Mouse (Mus musculus) limb, embryonic 11.5 days (tissue): ENCODE data around the gene March5. TPM values are rescaled to one million over a fixed set of nuclear protein-coding genes. Genes with fewer than 3 reads are reported as not detected.
A peak's percentile ranks its signal among the peaks of the same experiment; 100 is the strongest.

ENCODE experiments used
- ATAC-seq: fragments of 200-750 bp; cut with Nextera tagmentation; 2 replicates; pipeline ENCODE4 v1.8.0; 2017; ENCODE audit warnings: low read depth; ENCODE audit not compliant: insufficient number of reproducible peaks, low FRiP score, low TSS enrichment
- DNase-seq: peaks from one replicate; pipeline ENCODE4 v3.0.0-alpha.2; 2015; ENCODE audit warnings: low spot score
- H3K27ac ChIP-seq: fragments of 300-500 bp; sonication (generic); replicated peaks from 2 replicates; pipeline ENCODE4 v1.5.1; 2014; ENCODE audit warnings: low read depth, mild to moderate bottlenecking, low read length
- H3K27me3 ChIP-seq: fragments of 300-500 bp; sonication (generic); 2 replicates; pipeline ENCODE4 v1.6.1; 2014; ENCODE audit warnings: mild to moderate bottlenecking, low read length, mixed read lengths; ENCODE audit not compliant: control insufficient read depth, insufficient read depth
- H3K36me3 ChIP-seq: fragments of 300-500 bp; sonication (generic); 2 replicates; pipeline ENCODE4 v1.6.1; 2014; ENCODE audit warnings: mild to moderate bottlenecking, low read length, moderate library complexity, mixed read lengths; ENCODE audit not compliant: control insufficient read depth, insufficient read depth
- H3K4me1 ChIP-seq: fragments of 300-500 bp; sonication (generic); 2 replicates; pipeline ENCODE4 v1.6.1; 2014; ENCODE audit warnings: low read length, mixed read lengths; ENCODE audit not compliant: control insufficient read depth, insufficient read depth
- H3K4me2 ChIP-seq: fragments of 300-500 bp; sonication (generic); 2 replicates; pipeline ENCODE4 v1.6.1; 2014; ENCODE audit warnings: low read depth, mild to moderate bottlenecking, moderate library complexity; ENCODE audit not compliant: severe bottlenecking
- H3K4me3 ChIP-seq: fragments of 300-500 bp; sonication (generic); 2 replicates; pipeline ENCODE4 v1.5.1; 2014; ENCODE audit warnings: low read depth, low read length
- H3K9ac ChIP-seq: fragments of 300-500 bp; sonication (generic); 2 replicates; pipeline ENCODE4 v1.6.1; 2014; ENCODE audit warnings: mild to moderate bottlenecking, low read length
- H3K9me3 ChIP-seq: fragments of 300-500 bp; sonication (generic); 2 replicates; pipeline ENCODE4 v1.6.1; 2016; ENCODE audit warnings: low read length; ENCODE audit not compliant: control insufficient read depth
- WGBS: fragments of 180-500 bp; shearing (Covaris S2); extraction: QIAGEN DNeasy Blood & Tissue Kit; methylation state at CpG from one replicate; pipeline ENCODE4 v1.1.7; 2014; 5-methylcytosine and 5-hydroxymethylcytosine counted together
- polyA plus RNA-seq: library from polyadenylated mRNA; unstranded; fragments of >200 nt; fragmentation: Nextera tagmentation; extraction: Ambion mirVana; gene quantifications from 2 replicates; pipeline ENCODE4 v1.2.1, GENCODE M21; 2014

The March5 gene
- polyA plus RNA-seq, 1 experiment from 2014 or later, result 154 TPM

- no peak overlapping the region for H3K4me2 ChIP-seq
- H3K27me3 ChIP-seq, result no peaks in the 10 kb centered on the region
- no peaks in the 10 kb centered on the region for H3K9me3 ChIP-seq
- no peak for DNase-seq
- no peak for ATAC-seq
- H3K4me3 ChIP-seq, result no peak overlapping the region
- H3K9ac ChIP-seq, result no peak overlapping the region
- no peak overlapping the region for H3K27ac ChIP-seq
- no peaks in the 10 kb centered on the region for H3K4me1 ChIP-seq
- no peaks in the 10 kb centered on the region for H3K36me3 ChIP-seq
- WGBS, result 82% methylated on average over 23 of the region's 23 CpGs
These were observed 56.9 kb downstream of the March5 start for GRCm38 (mm10) chr19:37263943-37264897.

GRCm38 (mm10) chr19:37265333-37266103 is 58.2 kb downstream of the March5 start:
- H3K4me2 ChIP-seq, result no peak overlapping the region
- 35% methylated on average over 10 of the region's 10 CpGs for WGBS
- no peaks in the 10 kb centered on the region for H3K36me3 ChIP-seq
- no peaks in the 10 kb centered on the region for H3K9me3 ChIP-seq
- no peaks in the 10 kb centered on the region for H3K27me3 ChIP-seq
- peak; percentile 85 for DNase-seq
- ATAC-seq, result peak; percentile 67; the same call in 1 of the 2 replicates
- no peak overlapping the region for H3K4me3 ChIP-seq
- H3K9ac ChIP-seq, result no peak overlapping the region
- H3K4me1 ChIP-seq, result no peaks in the 10 kb centered on the region
- H3K27ac ChIP-seq, result no peak overlapping the region

GRCm38 (mm10) chr19:37269106-37269505 is 61.8 kb downstream of the March5 start:
- H3K27ac ChIP-seq, result no peak overlapping the region
- H3K36me3 ChIP-seq, result no peaks in the 10 kb centered on the region
- no peaks in the 10 kb centered on the region for H3K4me1 ChIP-seq
- H3K27me3 ChIP-seq, result no peaks in the 10 kb centered on the region
- DNase-seq, result no peak
- 94% methylated on average over 16 of the region's 16 CpGs for WGBS
- no peaks in the 10 kb centered on the region for H3K9me3 ChIP-seq
- no peak overlapping the region for H3K4me3 ChIP-seq
- no peak for ATAC-seq
- H3K9ac ChIP-seq, result no peak overlapping the region
- H3K4me2 ChIP-seq, result no peak overlapping the region

Other genes starting within 250 kb of the March5 start
- 0.68 and 0.82 TPM in 2 replicates for gene Cpeb3, start 1.1 kb downstream of the March5 start, polyA plus RNA-seq
- 40.5 and 48.9 TPM in 2 replicates for gene Ide, start 130.3 kb downstream of the March5 start, polyA plus RNA-seq
- 97.2 and 103 TPM in 2 replicates for gene Kif11, start 168.9 kb downstream of the March5 start, polyA plus RNA-seq
- 4.7 and 4.8 TPM in 2 replicates for gene Hhex, start 227.3 kb downstream of the March5 start, polyA plus RNA-seq